ENCODE assay signal across 22 mouse cellular contexts in genomic region chr4:143045245-143045644, GRCm38 (mm10).
A peak's percentile ranks its signal among the peaks of the same experiment; 100 is the strongest.
DNase-seq lines count a peak whose midpoint lies in the region; ATAC-seq lines count a peak whose summit lies in the region.
"Had no signal": no experiment of that assay in that cellular context is flagged by ENCODE, and none has a peak within 500 bp of the region (broad histone marks: within the 10 kb centered on the region; RNA-seq: fewer than 3 reads in every experiment).

No protein-coding gene starts in this region.

- H3K27me3 ChIP-seq in hindbrain, embryonic 15.5 days = no peaks in the 10 kb centered on the region
- H3K27me3 ChIP-seq in neural tube, embryonic 12.5 days (replicated peaks) = no peaks in the 10 kb centered on the region
- H3K27me3 ChIP-seq: stomach, embryonic 15.5 days had no signal

- no peak overlapping the region for H3K9ac ChIP-seq in hindbrain, embryonic 15.5 days
- H3K9ac ChIP-seq in neural tube, embryonic 12.5 days = no peak overlapping the region
- H3K9ac ChIP-seq: stomach, embryonic 15.5 days had no signal

- ATAC-seq in hindbrain, embryonic 15.5 days (ENCODE audit: low FRiP score, low read depth) = peak; percentile 87
- ATAC-seq in neural tube, embryonic 12.5 days (ENCODE audit: low FRiP score, low read depth) = peak; percentile 94
- ATAC-seq in megakaryocyte-erythroid progenitor cell, adult 5-6 weeks (replicated peaks; ENCODE audit: low FRiP score, low TSS enrichment, poor library complexity, severe bottlenecking) = no peak
- ATAC-seq: activated CD4-positive, CD25-positive, alpha-beta regulatory T cell, adult 4 months; inflammation-experienced regulatory T-cells, adult 6 months had no signal

- H3K4me3 ChIP-seq in hindbrain, embryonic 15.5 days = no peak overlapping the region
- no peak overlapping the region for H3K4me3 ChIP-seq in neural tube, embryonic 12.5 days
- H3K4me3 ChIP-seq: forebrain, embryonic 10.5 days; stomach, embryonic 15.5 days had no signal

- peaks cover 12% of the 10 kb centered on the region for H3K4me1 ChIP-seq in hindbrain, embryonic 15.5 days (replicated peaks)
- H3K4me1 ChIP-seq in neural tube, embryonic 12.5 days = peaks cover 23% of the 10 kb centered on the region
- H3K4me1 ChIP-seq: stomach, embryonic 15.5 days had no signal

- no peak overlapping the region for H3K27ac ChIP-seq in hindbrain, embryonic 15.5 days (replicated peaks)
- H3K27ac ChIP-seq in neural tube, embryonic 12.5 days = peak overlapping the region; percentile 72
- H3K27ac ChIP-seq: forebrain, embryonic 10.5 days; stomach, embryonic 15.5 days had no signal

- DNase-seq in embryo, embryonic 10.5 days (ENCODE audit: low spot score) = peak; percentile 65
- peak; percentile 23 for DNase-seq in embryo, embryonic 11.5 days (ENCODE audit: low read depth, low spot score)
- DNase-seq in kidney, adult 9 months = no peak
- no peak for DNase-seq in left cerebral cortex, adult 18-20 months (ENCODE audit: low spot score in 2 of 2)
- DNase-seq: adrenal gland, postnatal 10 days; cerebellum, adult 2 months; cerebellum, postnatal 25 days; gastrocnemius, postnatal 36 days; kidney, adult 2 months; kidney, postnatal 10 days; lung, postnatal 4 days; midbrain, embryonic 14.5 days; right cerebral cortex, adult 18-20 months; right cerebral cortex, postnatal 4 days; thymus, postnatal 36 days had no signal

- no peaks in the 10 kb centered on the region for H3K9me3 ChIP-seq in hindbrain, embryonic 15.5 days
- H3K9me3 ChIP-seq in neural tube, embryonic 12.5 days = no peaks in the 10 kb centered on the region
- H3K9me3 ChIP-seq: forebrain, embryonic 10.5 days; stomach, embryonic 15.5 days had no signal

- WGBS in hindbrain, embryonic 15.5 days = 21% methylated on average over 7 of the region's 7 CpGs
- 16% methylated on average over 7 of the region's 7 CpGs for WGBS in neural tube, embryonic 12.5 days

- no peaks in the 10 kb centered on the region for H3K36me3 ChIP-seq in hindbrain, embryonic 15.5 days
- no peaks in the 10 kb centered on the region for H3K36me3 ChIP-seq in neural tube, embryonic 12.5 days
- H3K36me3 ChIP-seq: forebrain, embryonic 10.5 days; stomach, embryonic 15.5 days had no signal

- H3K4me2 ChIP-seq in hindbrain, embryonic 15.5 days = no peak overlapping the region
- H3K4me2 ChIP-seq in neural tube, embryonic 12.5 days (replicated peaks) = no peak overlapping the region
- H3K4me2 ChIP-seq: stomach, embryonic 15.5 days had no signal

Comparison
In these comparisons a context has a peak if more than half of its experiments do, and no peak if none do; other contexts are left out.
1. DNase-seq: peak in embryo, embryonic 10.5 days (single experiment) and embryo, embryonic 11.5 days (single experiment); none in kidney, adult 9 months (single experiment) and left cerebral cortex, adult 18-20 months (0 of 2).